ENCODE assay signal across 22 mouse cellular contexts in genomic region chr16:46212504-46212903, GRCm38 (mm10). TPM values are rescaled to one million over a fixed set of nuclear protein-coding genes. Genes with fewer than 3 reads are reported as not detected.
DNase-seq lines count a peak whose midpoint lies in the region; ATAC-seq lines count a peak whose summit lies in the region.
"Had no signal": no experiment of that assay in that cellular context is flagged by ENCODE, and none has a peak within 500 bp of the region (broad histone marks: within the 10 kb centered on the region; RNA-seq: fewer than 3 reads in every experiment).

No protein-coding gene starts in this region.

- no peaks in the 10 kb centered on the region for H3K27me3 ChIP-seq in embryonic facial prominence, embryonic 14.5 days (replicated peaks; ENCODE audit: control insufficient read depth, insufficient read depth, low read length)
- H3K27me3 ChIP-seq in embryonic facial prominence, embryonic 10.5 days (replicated peaks; ENCODE audit: low read depth, poor library complexity, severe bottlenecking), result no peaks in the 10 kb centered on the region
- no peaks in the 10 kb centered on the region for H3K27me3 ChIP-seq in heart, embryonic 11.5 days (ENCODE audit: control insufficient read depth, insufficient read depth, low read length)
- H3K27me3 ChIP-seq in hindbrain, embryonic 10.5 days (ENCODE audit: insufficient read depth, poor library complexity, severe bottlenecking), result no peaks in the 10 kb centered on the region
- H3K27me3 ChIP-seq: embryonic facial prominence, embryonic 15.5 days; forebrain, embryonic 15.5 days; heart, embryonic 12.5 days; hindbrain, embryonic 12.5 days had no signal

- no peak overlapping the region for H3K27ac ChIP-seq in embryonic facial prominence, embryonic 14.5 days (replicated peaks; ENCODE audit: low read depth, low read length)
- no peak overlapping the region for H3K27ac ChIP-seq in embryonic facial prominence, embryonic 10.5 days (replicated peaks)
- H3K27ac ChIP-seq in heart, embryonic 11.5 days (ENCODE audit: low read depth, low read length), result no peak overlapping the region
- no peak overlapping the region for H3K27ac ChIP-seq in hindbrain, embryonic 10.5 days
- H3K27ac ChIP-seq: embryonic facial prominence, embryonic 15.5 days; forebrain, embryonic 15.5 days; hindbrain, embryonic 12.5 days; hindbrain, postnatal 0 days had no signal

- no peaks in the 10 kb centered on the region for H3K36me3 ChIP-seq in embryonic facial prominence, embryonic 14.5 days (ENCODE audit: control insufficient read depth, insufficient read depth, low read length)
- no peaks in the 10 kb centered on the region for H3K36me3 ChIP-seq in embryonic facial prominence, embryonic 10.5 days (replicated peaks)
- no peaks in the 10 kb centered on the region for H3K36me3 ChIP-seq in heart, embryonic 11.5 days (ENCODE audit: control insufficient read depth, insufficient read depth, low read length)
- H3K36me3 ChIP-seq in hindbrain, embryonic 10.5 days, result no peaks in the 10 kb centered on the region
- H3K36me3 ChIP-seq: embryonic facial prominence, embryonic 15.5 days; forebrain, embryonic 15.5 days; heart, embryonic 12.5 days; hindbrain, embryonic 12.5 days had no signal

- 45% methylated on average over 4 of the region's 4 CpGs for WGBS in embryonic facial prominence, embryonic 14.5 days
- 65% methylated on average over 4 of the region's 4 CpGs for WGBS in embryonic facial prominence, embryonic 10.5 days
- WGBS in heart, embryonic 11.5 days (ENCODE audit: insufficient replicate concordance), result 75% methylated on average over 4 of the region's 4 CpGs
- 74% methylated on average over 4 of the region's 4 CpGs for WGBS in hindbrain, embryonic 10.5 days

- no peak overlapping the region for H3K4me2 ChIP-seq in embryonic facial prominence, embryonic 14.5 days (ENCODE audit: low read depth, low read length)
- H3K4me2 ChIP-seq in heart, embryonic 11.5 days, result no peak overlapping the region
- H3K4me2 ChIP-seq: embryonic facial prominence, embryonic 15.5 days; forebrain, embryonic 15.5 days; heart, embryonic 12.5 days; hindbrain, embryonic 12.5 days had no signal

- no peaks in the 10 kb centered on the region for H3K4me1 ChIP-seq in embryonic facial prominence, embryonic 14.5 days (ENCODE audit: control insufficient read depth, insufficient read depth, low read length)
- H3K4me1 ChIP-seq in embryonic facial prominence, embryonic 10.5 days, result no peaks in the 10 kb centered on the region
- no peaks in the 10 kb centered on the region for H3K4me1 ChIP-seq in heart, embryonic 11.5 days (ENCODE audit: control insufficient read depth, insufficient read depth, low read length)
- H3K4me1 ChIP-seq in hindbrain, embryonic 10.5 days (replicated peaks), result no peaks in the 10 kb centered on the region
- H3K4me1 ChIP-seq: embryonic facial prominence, embryonic 15.5 days; forebrain, embryonic 15.5 days; heart, embryonic 12.5 days; hindbrain, embryonic 12.5 days had no signal

- H3K9ac ChIP-seq in embryonic facial prominence, embryonic 14.5 days (ENCODE audit: low read depth, low read length), result no peak overlapping the region
- no peak overlapping the region for H3K9ac ChIP-seq in heart, embryonic 11.5 days (ENCODE audit: low read depth, low read length)
- H3K9ac ChIP-seq: embryonic facial prominence, embryonic 15.5 days; forebrain, embryonic 15.5 days; heart, embryonic 12.5 days; hindbrain, embryonic 12.5 days had no signal

- no peaks in the 10 kb centered on the region for H3K9me3 ChIP-seq in embryonic facial prominence, embryonic 14.5 days (ENCODE audit: control insufficient read depth, low read length)
- H3K9me3 ChIP-seq in embryonic facial prominence, embryonic 10.5 days, result no peaks in the 10 kb centered on the region
- H3K9me3 ChIP-seq in heart, embryonic 11.5 days (replicated peaks; ENCODE audit: control insufficient read depth, low read length), result no peaks in the 10 kb centered on the region
- no peaks in the 10 kb centered on the region for H3K9me3 ChIP-seq in hindbrain, embryonic 10.5 days
- H3K9me3 ChIP-seq: embryonic facial prominence, embryonic 15.5 days; forebrain, embryonic 15.5 days; heart, embryonic 12.5 days; hindbrain, embryonic 12.5 days had no signal

- H3K4me3 ChIP-seq in embryonic facial prominence, embryonic 14.5 days (ENCODE audit: low read depth, low read length), result no peak overlapping the region
- no peak overlapping the region for H3K4me3 ChIP-seq in embryonic facial prominence, embryonic 10.5 days
- no peak overlapping the region for H3K4me3 ChIP-seq in heart, embryonic 11.5 days (ENCODE audit: low read depth, low read length)
- H3K4me3 ChIP-seq in hindbrain, embryonic 10.5 days, result no peak overlapping the region
- H3K4me3 ChIP-seq: embryonic facial prominence, embryonic 15.5 days; erythroblast, embryonic 14.5 days; forebrain, embryonic 15.5 days; heart, embryonic 12.5 days; hindbrain, embryonic 12.5 days had no signal

- ATAC-seq in embryonic facial prominence, embryonic 14.5 days (ENCODE audit: low read depth), result no peak
- no peak for ATAC-seq in heart, embryonic 11.5 days (replicated peaks; ENCODE audit: insufficient number of reproducible peaks, low FRiP score, low TSS enrichment)
- ATAC-seq: activated CD4-positive, CD25-positive, alpha-beta regulatory T cell, adult 4 months; CD4-positive, CD25-positive, alpha-beta regulatory T cell, adult 4 months; forebrain, embryonic 15.5 days; Patski had no signal

- peak; percentile 17 for DNase-seq in embryonic facial prominence, embryonic 14.5 days (ENCODE audit: low spot score)
- no peak for DNase-seq in embryonic facial prominence, embryonic 10.5 days (ENCODE audit: low spot score)
- peak; percentile 5 to 11 for DNase-seq in heart, adult 9 months (ENCODE audit: low spot score in 2 of 2)
- DNase-seq in gastrocnemius, postnatal 25 days, result peak; percentile 47
- DNase-seq in hindbrain, embryonic 10.5 days (ENCODE audit: low spot score), result no peak
- DNase-seq in frontal cortex, postnatal 25 days (ENCODE audit: low spot score in 2 of 2), result no peak
- DNase-seq: adrenal gland, postnatal 14 days; B cell, adult 2 months; cerebellum, adult 18-20 months; cerebellum, adult 9-11 months; cerebellum, postnatal 36 days; kidney, adult 11 months had no signal

RNA-seq across cellular contexts. Expression of gene Gm4737, which starts 57.6 kb away (rescaled TPM):
- polyA plus RNA-seq in embryonic facial prominence, embryonic 14.5 days (2014; fragmentation: Nextera tagmentation; extraction: Ambion mirVana), result 2.5 and 3.6 TPM in 2 replicates
- polyA plus RNA-seq in embryonic facial prominence, embryonic 10.5 days (2016; fragmentation: Nextera tagmentation; extraction: Ambion mirVana), result 2.7 and 2.8 TPM in 2 replicates
- polyA plus RNA-seq in heart, embryonic 11.5 days (2014; fragmentation: Nextera tagmentation; extraction: Ambion mirVana), result 3.2 and 3.3 TPM in 2 replicates
- 10 to 100 TPM; 14.6 to 16.0 TPM for total RNA-seq in gastrocnemius, postnatal 25 days (2021)
- 2.7 and 3.6 TPM in 2 replicates for polyA plus RNA-seq in hindbrain, embryonic 10.5 days (2016; fragmentation: Nextera tagmentation; extraction: Ambion mirVana)

Comparison
In these comparisons a context has a peak if more than half of its experiments do, and no peak if none do; other contexts are left out.
1. DNase-seq: peak in embryonic facial prominence, embryonic 14.5 days (single experiment), heart, adult 9 months (2 of 2) and gastrocnemius, postnatal 25 days (single experiment); none in embryonic facial prominence, embryonic 10.5 days (single experiment), hindbrain, embryonic 10.5 days (single experiment) and frontal cortex, postnatal 25 days (0 of 2).